Mouse (Mus musculus) left cerebral cortex, postnatal 25 days (tissue): ENCODE measurements around the gene Lmx1b. TPM values are rescaled to one million over a fixed set of nuclear protein-coding genes. Genes with fewer than 3 reads are reported as not detected.

Experiments
- DNase-seq, 2 experiments: peaks; one replicate each; pipeline ENCODE4 v3.0.0; 2022; ENCODE audit warnings: low spot score in 2 of 2, mixed read lengths in 1 of 2
- intact Hi-C: fragments of 180-260 bp; cut with DNase I; formaldehyde crosslinking; loops from one replicate; pipeline ENCODE4 v1.15.1; 2025
- total RNA-seq, 2 experiments: library from RNA; stranded (reverse); gene quantifications; 2 replicates each; pipeline ENCODE4 v1.2.3; 2021

Gene Lmx1b
- total RNA-seq, 2 experiments from 2014 or later: 0.18 to 0.32 TPM

GRCm38 (mm10) chr2:33631708-33632343 lies 8.5 kb downstream of the Lmx1b start:
- DNase-seq: no peak
- intact Hi-C loops: no loop called here

GRCm38 (mm10) chr2:33631022-33631707 lies 9.1 kb downstream of the Lmx1b start:
- intact Hi-C loops: no loop called here
- no peak for DNase-seq

DNA sequence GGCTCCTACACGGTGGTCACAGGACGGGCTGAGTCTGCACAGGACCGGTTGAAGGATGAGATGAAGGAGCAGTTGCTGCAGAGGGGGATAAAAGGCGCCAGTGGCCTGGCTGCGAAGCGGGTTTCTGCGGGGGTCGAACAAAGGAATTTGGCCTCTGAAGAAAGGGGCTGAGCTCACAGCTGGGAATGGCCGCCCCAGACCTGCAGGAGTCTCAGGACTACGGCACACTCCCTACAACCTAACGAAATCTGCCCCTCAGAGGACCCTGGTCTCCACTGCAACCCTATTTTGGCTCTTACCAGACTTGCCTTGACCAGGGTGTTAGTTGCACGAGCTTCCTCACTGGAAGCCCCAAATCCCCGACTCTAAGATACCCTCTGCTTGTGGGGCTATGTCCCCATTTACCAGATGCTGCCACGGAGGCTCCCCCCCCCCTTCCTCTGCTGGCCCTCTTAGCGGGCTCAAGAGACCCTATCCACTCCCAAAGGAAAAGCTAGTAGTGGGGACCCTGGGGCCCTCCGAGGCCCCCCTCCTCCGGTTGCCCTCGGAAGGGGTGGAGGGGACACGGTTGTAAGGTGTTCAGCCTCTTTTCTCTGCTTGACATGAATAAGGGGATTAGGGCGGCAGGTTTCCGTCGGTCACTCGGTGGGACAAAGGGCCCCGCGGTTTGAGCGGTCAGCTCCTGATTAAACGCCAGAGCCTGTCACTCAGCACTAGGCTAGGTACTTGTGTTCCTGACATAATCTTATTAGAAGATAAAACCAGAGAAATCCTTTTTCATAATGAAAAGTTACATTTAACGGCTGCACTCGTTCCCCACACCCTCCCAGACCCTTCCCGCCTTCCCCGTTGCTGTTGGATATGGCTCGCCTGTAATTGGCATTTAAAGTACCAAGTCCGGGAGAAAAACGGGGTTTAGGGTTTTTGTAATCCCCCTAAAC lies 10.0 kb downstream of the Lmx1b start:
- intact Hi-C loops: no loop called here
- no peak for DNase-seq

DNA sequence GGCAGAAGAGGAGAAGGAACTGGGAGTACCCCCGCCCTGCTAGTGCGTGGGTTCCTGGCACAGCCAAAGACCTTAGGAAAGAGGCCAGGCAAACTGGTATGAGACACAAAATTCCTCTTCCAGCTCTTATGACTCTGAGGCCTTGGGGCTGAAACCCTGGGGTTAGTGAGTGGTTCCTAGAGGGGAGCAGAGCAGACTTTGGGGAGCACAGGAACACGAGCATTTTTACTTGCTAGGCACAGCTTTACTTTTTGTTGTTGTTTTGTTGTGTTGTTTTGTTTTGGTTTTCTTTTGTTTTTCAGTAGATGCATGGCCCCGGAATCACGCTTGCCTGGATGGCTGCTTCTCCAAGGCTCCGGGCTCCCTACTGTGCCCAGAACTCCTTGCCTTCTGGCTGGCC lies 10.7 kb downstream of the Lmx1b start:
- DNase-seq: no peak
- intact Hi-C loops: no loop called here

DNA sequence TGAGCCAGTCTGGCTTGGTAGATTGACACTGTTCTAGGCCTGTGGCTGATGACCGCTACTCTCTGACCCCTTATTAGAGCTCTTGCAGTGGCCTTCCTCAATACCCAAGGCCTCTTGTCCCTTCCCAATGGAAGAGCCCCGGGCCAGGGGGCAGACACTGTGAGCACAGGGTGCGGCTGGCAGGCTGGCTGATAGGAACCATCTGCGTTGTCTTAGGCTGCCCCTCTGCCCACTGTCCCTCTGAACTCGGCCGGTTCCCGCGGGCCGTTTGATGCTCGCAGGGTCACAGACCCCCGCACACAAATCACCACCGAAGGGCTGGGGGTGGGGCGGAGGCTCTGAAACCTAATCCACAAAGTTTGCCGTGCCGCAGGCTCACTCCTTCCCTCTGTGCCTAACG lies 11.5 kb downstream of the Lmx1b start:
- DNase-seq: no peak
- intact Hi-C loops: no loop called here

- DNase-seq: no peak
- intact Hi-C loops: no loop called here
Observed at GRCm38 (mm10) chr2:33627058-33627375, 13.3 kb downstream of the Lmx1b start.

DNA sequence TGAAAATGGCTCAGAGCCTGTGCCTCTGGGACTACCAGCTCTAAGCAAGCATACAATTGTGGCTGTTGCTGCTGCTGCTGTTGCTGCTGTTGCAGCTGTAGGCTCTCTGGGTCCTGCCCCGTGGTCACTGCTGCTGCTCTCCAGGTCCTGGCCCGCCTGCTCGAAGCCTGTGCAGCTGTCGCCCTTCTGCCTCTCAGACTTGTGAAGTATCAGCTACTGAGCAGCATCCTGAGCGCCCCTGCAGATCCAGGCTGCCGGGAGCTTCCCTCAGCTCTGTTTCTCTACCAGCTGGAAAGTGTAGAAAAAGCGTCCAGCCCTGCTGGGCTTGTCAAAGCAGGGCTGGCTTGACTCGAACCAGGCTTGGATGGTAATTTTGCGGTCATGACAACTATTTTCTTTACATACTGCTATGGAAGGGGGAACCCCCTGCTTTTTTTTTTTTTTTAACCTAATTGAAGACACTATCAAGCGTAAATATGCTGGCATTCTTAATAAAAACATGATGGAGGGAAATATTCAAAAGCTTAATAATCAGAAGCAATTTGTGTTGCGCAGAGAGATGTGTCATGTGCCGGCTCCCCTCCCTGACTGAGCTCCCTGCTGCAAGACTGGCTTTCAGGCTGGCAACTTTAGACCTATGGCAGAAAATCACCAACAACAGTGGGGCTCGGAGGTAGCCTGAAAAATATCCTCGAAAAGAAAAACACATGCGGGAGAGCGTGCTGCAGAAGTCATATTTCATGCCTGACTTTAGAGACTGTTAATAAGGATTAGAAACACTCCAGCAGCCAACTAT lies 13.9 kb downstream of the Lmx1b start:
- no peak for DNase-seq
- intact Hi-C loops: no loop called here

DNA sequence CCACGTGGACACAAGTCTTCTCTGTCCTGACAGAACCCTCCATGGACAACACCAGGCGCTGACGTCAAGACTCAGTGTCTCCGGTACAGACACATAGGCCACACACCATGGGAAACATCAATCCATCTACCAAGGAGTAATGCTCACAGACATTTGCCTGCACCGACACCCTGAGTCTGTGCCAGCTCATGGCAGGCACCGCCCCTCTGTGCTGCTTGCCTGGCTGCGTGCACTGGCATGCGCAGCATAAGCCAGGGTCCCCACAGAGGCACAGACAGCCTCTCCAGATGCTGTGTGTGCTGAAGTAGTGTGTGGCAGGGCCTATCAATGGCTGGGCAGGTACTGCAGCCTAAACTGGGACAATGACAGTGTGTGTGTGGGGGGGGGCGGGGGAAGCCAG lies 22.6 kb downstream of the Lmx1b start:
- DNase-seq: no peak

DNA sequence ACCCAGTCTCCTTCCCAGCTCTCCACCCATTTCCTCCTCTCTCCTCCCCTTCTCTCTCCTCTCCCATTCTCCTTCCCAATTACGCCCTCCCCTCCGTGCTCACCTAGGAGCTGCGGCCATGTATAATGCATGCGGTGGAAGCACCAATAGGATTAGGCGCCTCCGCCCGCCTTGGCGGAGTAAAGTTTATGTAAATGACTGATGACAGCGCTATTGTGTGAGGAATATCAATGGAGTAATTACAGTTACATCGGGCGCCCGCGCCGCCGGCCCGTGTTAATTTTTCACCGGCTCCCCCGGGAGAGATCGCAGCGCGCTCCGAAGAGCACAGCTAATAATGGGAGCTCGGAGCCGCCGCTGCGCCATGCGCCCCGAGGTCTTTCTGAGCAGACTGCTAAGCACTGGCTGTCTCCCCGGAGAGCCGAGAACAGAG lies 23.9 kb downstream of the Lmx1b start:
- intact Hi-C loops: no loop called here
- DNase-seq: peak; percentile 64

More for the DNA sequence above, 22.6 kb downstream of the Lmx1b start:
- intact Hi-C loops: no loop called here

DNA sequence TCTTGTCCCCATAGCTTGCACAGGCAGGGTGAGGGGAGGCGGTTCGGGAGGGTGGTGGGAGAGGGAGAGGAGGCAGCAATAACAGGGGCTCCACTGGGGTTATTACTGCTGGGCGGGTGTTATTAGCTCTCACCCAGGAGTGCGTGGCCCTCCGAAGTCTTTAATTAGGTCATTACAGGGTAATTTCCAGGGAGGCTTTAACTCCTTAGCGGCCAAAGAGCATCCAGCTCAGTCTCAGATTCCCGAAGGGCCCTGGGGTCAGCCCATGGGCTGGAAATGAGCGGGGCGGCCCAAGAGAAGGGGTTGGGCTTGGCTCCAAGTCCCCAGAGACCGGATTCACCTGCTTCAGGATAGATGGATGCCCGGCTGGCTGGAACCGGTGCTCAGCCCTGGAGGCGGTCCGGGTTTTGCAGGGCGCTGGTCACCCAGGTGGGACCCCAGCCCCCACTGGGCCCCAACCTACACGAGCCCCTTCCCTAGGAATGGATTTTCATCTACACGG lies 24.4 kb downstream of the Lmx1b start:
- DNase-seq: no peak
- intact Hi-C loops: no loop called here

- intact Hi-C loops: no loop called here
- no peak for DNase-seq
Observed at GRCm38 (mm10) chr2:33605487-33606256, 34.6 kb downstream of the Lmx1b start.

GRCm38 (mm10) chr2:33604846-33605486 lies 35.3 kb downstream of the Lmx1b start:
- intact Hi-C loops: no loop called here
- no peak for DNase-seq

GRCm38 (mm10) chr2:33600520-33600919 lies 39.8 kb downstream of the Lmx1b start:
- intact Hi-C loops: no loop called here
- no peak for DNase-seq

DNA sequence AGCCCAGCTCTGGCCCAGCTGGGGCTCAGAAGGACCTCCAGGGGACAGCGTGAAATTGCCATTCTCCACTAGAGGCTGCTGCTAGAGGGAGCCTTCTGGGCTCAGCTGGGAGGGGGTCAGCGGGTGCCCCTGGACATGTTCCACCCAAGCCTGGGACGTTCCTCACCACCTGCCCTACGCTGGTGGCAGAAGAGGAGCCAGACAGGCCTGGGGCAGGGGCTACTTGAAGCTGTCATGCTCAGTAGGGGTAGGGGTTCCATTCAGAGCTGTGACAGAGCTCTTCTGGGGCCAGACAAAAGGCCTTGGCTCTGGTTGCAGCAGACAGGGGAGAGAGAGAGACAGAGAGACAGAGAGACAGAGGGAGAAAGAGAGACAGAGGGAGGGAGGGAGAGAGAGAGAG lies 42.9 kb downstream of the Lmx1b start:
- intact Hi-C loops: no loop called here
- no peak for DNase-seq

GRCm38 (mm10) chr2:33595085-33595423 lies 45.3 kb downstream of the Lmx1b start:
- DNase-seq: no peak
- intact Hi-C loops: no loop called here

DNA sequence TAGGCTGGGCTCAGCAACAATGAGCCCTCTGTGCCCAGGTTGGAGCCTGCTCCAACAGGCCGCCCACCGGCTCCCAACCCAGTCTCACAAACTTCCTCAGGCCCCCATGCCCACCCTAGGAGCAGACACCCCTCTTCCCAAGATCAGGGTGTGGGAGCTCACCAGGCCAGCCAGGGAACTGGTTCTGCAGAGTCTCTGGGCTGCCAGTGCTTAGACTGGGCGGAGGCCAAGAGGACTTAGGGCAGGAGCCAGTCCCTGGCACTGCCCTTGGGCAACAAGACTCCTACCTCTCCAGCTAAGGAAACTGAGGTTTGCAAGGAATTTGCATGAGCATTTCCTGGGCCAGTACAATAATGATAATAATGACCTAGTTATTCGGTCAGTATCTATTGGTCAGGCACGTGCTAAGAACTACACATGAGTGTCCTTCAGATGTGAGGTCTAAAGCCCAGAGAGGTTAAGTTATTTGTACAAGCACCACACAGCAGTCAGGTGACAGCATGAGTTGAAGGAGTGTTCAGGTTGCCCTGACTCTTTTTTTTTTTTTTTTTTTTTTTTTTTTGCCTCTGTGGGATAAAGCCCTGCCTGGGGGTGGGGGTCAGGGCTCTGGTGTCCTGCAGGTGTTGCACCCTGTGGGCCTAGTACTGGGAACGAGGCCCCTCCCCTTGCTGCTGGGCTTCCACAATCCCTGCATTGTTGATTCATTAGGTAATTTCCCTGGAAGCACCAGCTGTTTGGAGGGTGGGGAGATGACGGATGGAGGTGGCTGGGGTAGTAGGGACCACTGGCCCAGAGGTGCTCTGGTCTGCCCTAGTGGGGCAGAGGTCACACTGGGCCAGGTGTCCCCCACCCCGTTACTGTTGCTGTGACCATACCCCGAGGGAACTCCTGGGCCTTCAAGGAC lies 45.9 kb downstream of the Lmx1b start:
- DNase-seq: no peak
- intact Hi-C loops: no loop called here

DNA sequence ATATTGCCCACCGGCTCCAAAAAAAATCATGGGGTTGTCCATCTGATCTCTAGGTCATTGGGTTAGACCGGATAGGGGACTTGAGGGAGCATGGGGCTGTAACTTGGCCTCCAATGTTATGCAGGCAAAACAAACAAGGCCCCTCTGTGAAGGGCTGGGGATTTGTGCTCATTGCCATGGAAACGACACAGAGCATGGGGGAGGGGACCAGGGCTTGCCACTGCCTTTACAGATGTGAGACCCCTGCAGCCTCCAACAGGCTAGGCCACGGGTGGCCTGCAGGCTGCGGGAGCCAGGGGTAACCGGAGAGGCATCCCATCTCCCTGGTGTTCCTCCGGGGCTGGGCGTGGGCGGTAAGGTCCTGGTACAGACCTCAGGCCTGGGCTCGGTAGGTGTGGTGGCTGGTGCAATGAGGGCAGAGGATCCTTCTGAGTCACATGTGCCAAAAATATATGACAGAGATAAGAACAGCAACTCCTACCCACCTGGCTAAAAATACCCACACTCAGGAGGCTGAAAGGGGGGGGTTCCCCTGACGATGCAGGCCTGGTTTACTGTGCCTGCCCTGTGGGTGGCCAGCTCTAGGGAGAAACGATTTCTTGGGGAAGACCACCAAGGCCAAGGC lies 47.3 kb downstream of the Lmx1b start:
- intact Hi-C loops: no loop called here
- DNase-seq: peak in 1 of 2 experiments; percentile 75
